ENCODE assay signal across 18 mouse cellular contexts in the genomic region with DNA sequence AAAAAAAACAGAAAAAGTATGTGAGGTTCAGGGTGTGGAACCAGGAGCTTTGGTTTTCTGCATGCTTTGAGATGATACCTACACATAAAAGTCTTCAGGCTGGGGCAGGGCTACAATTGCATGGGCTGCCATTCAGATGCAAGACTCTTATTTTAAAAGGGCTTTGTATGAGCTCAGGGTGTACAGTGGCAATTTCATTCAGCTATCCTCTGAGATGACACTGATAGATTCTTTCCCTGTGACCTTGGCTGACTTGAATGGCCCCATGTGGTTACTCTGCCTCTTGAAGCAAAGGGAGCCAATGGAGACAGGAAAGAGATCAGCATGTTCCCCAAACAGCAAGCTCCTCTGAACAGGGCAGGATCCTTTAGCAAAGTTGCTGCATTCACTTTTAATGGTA.
DNase-seq lines count a peak whose midpoint lies in the region; ATAC-seq and TF ChIP-seq lines count a peak whose summit lies in the region.
"Had no signal": no experiment of that assay in that cellular context is flagged by ENCODE, and none has a peak within 500 bp of the region (broad histone marks: within the 10 kb centered on the region; RNA-seq: fewer than 3 reads in every experiment).

No protein-coding gene starts in this region.

- no peaks in the 10 kb centered on the region for H3K4me1 ChIP-seq in kidney, adult 2 months (ENCODE audit: control insufficient read depth, insufficient read depth, low read length)
- no peaks in the 10 kb centered on the region for H3K4me1 ChIP-seq in kidney, embryonic 16.5 days (ENCODE audit: insufficient read depth, low read length)
- H3K4me1 ChIP-seq in neural tube, embryonic 13.5 days (replicated peaks) = peaks cover 6% of the 10 kb centered on the region
- no peaks in the 10 kb centered on the region for H3K4me1 ChIP-seq in neural tube, embryonic 15.5 days
- H3K4me1 ChIP-seq: embryonic facial prominence, embryonic 15.5 days; forebrain, embryonic 13.5 days; stomach, embryonic 15.5 days had no signal

- H3K4me3 ChIP-seq in kidney, adult 2 months (ENCODE audit: insufficient read depth, low read depth, low read length) = no peak overlapping the region
- H3K4me3 ChIP-seq in kidney, embryonic 16.5 days (ENCODE audit: low read length) = no peak overlapping the region
- no peak overlapping the region for H3K4me3 ChIP-seq in neural tube, embryonic 13.5 days
- no peak overlapping the region for H3K4me3 ChIP-seq in neural tube, embryonic 15.5 days (replicated peaks)
- H3K4me3 ChIP-seq: embryonic facial prominence, embryonic 15.5 days; forebrain, embryonic 13.5 days; myocyte; stomach, embryonic 15.5 days had no signal

- no peak overlapping the region for H3K27ac ChIP-seq in kidney, adult 2 months (ENCODE audit: insufficient read depth, low read depth, low read length)
- no peak overlapping the region for H3K27ac ChIP-seq in kidney, embryonic 16.5 days (ENCODE audit: low read length)
- no peak overlapping the region for H3K27ac ChIP-seq in neural tube, embryonic 13.5 days (replicated peaks)
- H3K27ac ChIP-seq in neural tube, embryonic 15.5 days (replicated peaks) = no peak overlapping the region
- H3K27ac ChIP-seq: embryonic facial prominence, embryonic 15.5 days; forebrain, embryonic 13.5 days; stomach, embryonic 15.5 days had no signal

- no peak for TF ChIP-seq CTCF in kidney, adult 2 months (conservative IDR thresholded peaks at IDR 0.05; ENCODE audit: insufficient read depth, insufficient read length, low read depth, low read length)

- no peaks in the 10 kb centered on the region for H3K36me3 ChIP-seq in kidney, adult 2 months (ENCODE audit: control insufficient read depth, insufficient read depth, low read length)
- H3K36me3 ChIP-seq in kidney, embryonic 16.5 days (ENCODE audit: insufficient read depth, low read length) = no peaks in the 10 kb centered on the region
- no peaks in the 10 kb centered on the region for H3K36me3 ChIP-seq in neural tube, embryonic 13.5 days
- H3K36me3 ChIP-seq in neural tube, embryonic 15.5 days = no peaks in the 10 kb centered on the region
- H3K36me3 ChIP-seq: embryonic facial prominence, embryonic 15.5 days; stomach, embryonic 15.5 days had no signal

- no peak overlapping the region for H3K9ac ChIP-seq in kidney, embryonic 16.5 days (replicated peaks; ENCODE audit: low read length)
- no peak overlapping the region for H3K9ac ChIP-seq in neural tube, embryonic 13.5 days
- no peak overlapping the region for H3K9ac ChIP-seq in neural tube, embryonic 15.5 days (replicated peaks)
- H3K9ac ChIP-seq: embryonic facial prominence, embryonic 15.5 days; forebrain, embryonic 13.5 days; stomach, embryonic 15.5 days had no signal

- no peaks in the 10 kb centered on the region for H3K9me3 ChIP-seq in kidney, embryonic 16.5 days (ENCODE audit: low read length)
- no peaks in the 10 kb centered on the region for H3K9me3 ChIP-seq in neural tube, embryonic 13.5 days
- no peaks in the 10 kb centered on the region for H3K9me3 ChIP-seq in neural tube, embryonic 15.5 days (replicated peaks)
- H3K9me3 ChIP-seq: embryonic facial prominence, embryonic 15.5 days; forebrain, embryonic 13.5 days; stomach, embryonic 15.5 days had no signal

- H3K27me3 ChIP-seq in kidney, adult 2 months (replicated peaks; ENCODE audit: control insufficient read depth, insufficient read depth, low read length) = no peaks in the 10 kb centered on the region
- no peaks in the 10 kb centered on the region for H3K27me3 ChIP-seq in kidney, embryonic 16.5 days (ENCODE audit: insufficient read depth, low read length)
- no peaks in the 10 kb centered on the region for H3K27me3 ChIP-seq in neural tube, embryonic 13.5 days
- H3K27me3 ChIP-seq in neural tube, embryonic 15.5 days (replicated peaks) = no peaks in the 10 kb centered on the region
- H3K27me3 ChIP-seq: embryonic facial prominence, embryonic 15.5 days; forebrain, embryonic 13.5 days; Patski; stomach, embryonic 15.5 days had no signal

- TF ChIP-seq POLR2A in kidney, adult 2 months (IDR thresholded peaks at IDR 0.05; ENCODE audit: low read depth, low read length) = no peak

- H3K4me2 ChIP-seq in kidney, embryonic 16.5 days (replicated peaks; ENCODE audit: low read depth, low read length) = no peak overlapping the region
- no peak overlapping the region for H3K4me2 ChIP-seq in neural tube, embryonic 13.5 days
- no peak overlapping the region for H3K4me2 ChIP-seq in neural tube, embryonic 15.5 days
- H3K4me2 ChIP-seq: embryonic facial prominence, embryonic 15.5 days; forebrain, embryonic 13.5 days; stomach, embryonic 15.5 days had no signal

- ATAC-seq in kidney, embryonic 16.5 days (ENCODE audit: low FRiP score, low TSS enrichment) = no peak
- peak; percentile 43; the same call in 1 of the 2 replicates for ATAC-seq in neural tube, embryonic 13.5 days (ENCODE audit: low read depth)
- no peak for ATAC-seq in neural tube, embryonic 15.5 days (ENCODE audit: low FRiP score)
- ATAC-seq: forebrain, embryonic 13.5 days; inflammation-experienced regulatory T-cells, adult 6 months; Patski had no signal

- DNase-seq in kidney, adult 2 months = peak; percentile 39
- DNase-seq in embryo, embryonic 9.5 days (ENCODE audit: extremely low spot score) = peak; percentile 14
- DNase-seq in liver = no peak
- DNase-seq in T-cell, adult 2 months (ENCODE audit: low spot score) = no peak
- DNase-seq: adrenal gland, adult 8-10 months; cerebellum, postnatal 36 days; lung, adult 18-20 months; right cerebral cortex, postnatal 4 days; thymus, postnatal 4 days had no signal

Comparison
In these comparisons a context has a peak if more than half of its experiments do, and no peak if none do; other contexts are left out.
1. DNase-seq: peak in kidney, adult 2 months (single experiment) and embryo, embryonic 9.5 days (single experiment); none in liver (single experiment) and T-cell, adult 2 months (single experiment).